Mouse (Mus musculus) kidney, embryonic 16.5 days (tissue): ENCODE data around the gene Ascl1. TPM values are rescaled to one million over a fixed set of nuclear protein-coding genes. Genes with fewer than 3 reads are reported as not detected.
A peak's percentile ranks its signal among the peaks of the same experiment; 100 is the strongest.

Experiments
- ATAC-seq: fragments of 200-750 bp; cut with Nextera tagmentation; 2 replicates; pipeline ENCODE4 v1.8.0; 2017; ENCODE audit warnings: moderate TSS enrichment; ENCODE audit not compliant: low FRiP score, low TSS enrichment
- H3K27ac ChIP-seq: fragments of 300-500 bp; sonication (generic); 2 replicates; pipeline ENCODE4 v1.5.1; 2014; ENCODE audit warnings: low read length
- H3K27me3 ChIP-seq: fragments of 300-500 bp; sonication (generic); 2 replicates; pipeline ENCODE4 v1.6.1; 2014; ENCODE audit warnings: low read length, control low read depth, mixed read lengths; ENCODE audit not compliant: insufficient read depth
- H3K36me3 ChIP-seq: fragments of 300-500 bp; sonication (generic); 2 replicates; pipeline ENCODE4 v1.6.1; 2014; ENCODE audit warnings: low read length, control low read depth, mixed read lengths; ENCODE audit not compliant: insufficient read depth
- H3K4me1 ChIP-seq: fragments of 300-500 bp; sonication (generic); 2 replicates; pipeline ENCODE4 v1.6.1; 2014; ENCODE audit warnings: low read length, control low read depth, mixed read lengths; ENCODE audit not compliant: insufficient read depth
- H3K4me2 ChIP-seq: fragments of 300-500 bp; sonication (generic); replicated peaks from 2 replicates; pipeline ENCODE4 v1.6.1; 2014; ENCODE audit warnings: low read depth, low read length
- H3K4me3 ChIP-seq: fragments of 300-500 bp; sonication (generic); 2 replicates; pipeline ENCODE4 v1.5.1; 2014; ENCODE audit warnings: mild to moderate bottlenecking, low read length
- H3K9ac ChIP-seq: fragments of 300-500 bp; sonication (generic); replicated peaks from 2 replicates; pipeline ENCODE4 v1.6.1; 2014; ENCODE audit warnings: low read length
- H3K9me3 ChIP-seq: fragments of 300-500 bp; sonication (generic); 2 replicates; pipeline ENCODE4 v1.6.1; 2016; ENCODE audit warnings: low read length, control low read depth
- WGBS: fragments of 180-500 bp; shearing (Covaris S2); extraction: QIAGEN DNeasy Blood & Tissue Kit; methylation state at CpG from one replicate; pipeline ENCODE4 v1.1.7; 2014; 5-methylcytosine and 5-hydroxymethylcytosine counted together
- polyA plus RNA-seq: library from polyadenylated mRNA; unstranded; fragments of >200 nt; fragmentation: Nextera tagmentation; extraction: Ambion mirVana; gene quantifications from 2 replicates; pipeline ENCODE4 v1.2.1, GENCODE M21; 2015

Gene Ascl1
- polyA plus RNA-seq: 0.92 and 1.4 TPM in 2 replicates

GRCm38 (mm10) chr10:87493576-87493975, at the start of gene Ascl1:
Ascl1 (minus strand) TSS chr10:87493660.
- Histone ChIP-seq H3K27me3 (peaks cover 92% of the 10 kb centered on the region), H3K27ac (no peak within 1 kb of the TSS), H3K4me1 (peaks cover 22% of the 10 kb centered on the region), H3K4me2 (peak within 1 kb of the TSS; percentile 99), H3K9me3 (peaks cover 9% of the 10 kb centered on the region), H3K4me3 (peak within 1 kb of the TSS; percentile 60), H3K9ac (peak within 1 kb of the TSS; percentile 44; the same call in 1 of the 2 replicates), H3K36me3 (no peaks in the 10 kb centered on the region)
- ATAC-seq: peak; percentile 14; the same call in 1 of the 2 replicates
- under 1% methylated on average over 26 of the region's 34 CpGs for WGBS

GRCm38 (mm10) chr10:87534172-87534571, 40.7 kb upstream of the Ascl1 start:
- no peak for ATAC-seq
- no peak overlapping the region for H3K27ac ChIP-seq
- no peaks in the 10 kb centered on the region for H3K36me3 ChIP-seq
- H3K27me3 ChIP-seq: no peaks in the 10 kb centered on the region
- H3K4me2 ChIP-seq: no peak overlapping the region
- no peaks in the 10 kb centered on the region for H3K4me1 ChIP-seq
- WGBS: 65% methylated on average over 1 of the region's 1 CpGs
- no peaks in the 10 kb centered on the region for H3K9me3 ChIP-seq
- H3K4me3 ChIP-seq: no peak overlapping the region
- no peak overlapping the region for H3K9ac ChIP-seq

GRCm38 (mm10) chr10:87521646-87522045, 28.2 kb upstream of the Ascl1 start, which contains the start of gene Pah:
Pah (plus strand) TSS chr10:87521795.
- H3K36me3 ChIP-seq: no peaks in the 10 kb centered on the region
- H3K27me3 ChIP-seq: no peaks in the 10 kb centered on the region
- H3K4me1 ChIP-seq: no peaks in the 10 kb centered on the region
- H3K9ac ChIP-seq: no peak within 1 kb of the TSS
- no peak for ATAC-seq
- no peak within 1 kb of the TSS; the same call in 1 of the 2 replicates for H3K4me2 ChIP-seq
- WGBS: 83% methylated on average over 5 of the region's 5 CpGs
- peak within 1 kb of the TSS; percentile 79 for H3K27ac ChIP-seq
- H3K4me3 ChIP-seq: no peak within 1 kb of the TSS
- H3K9me3 ChIP-seq: no peaks in the 10 kb centered on the region

GRCm38 (mm10) chr10:87520401-87521116, 27.1 kb upstream of the Ascl1 start:
- no peak; the same call in 1 of the 2 replicates for ATAC-seq
- no peaks in the 10 kb centered on the region for H3K27me3 ChIP-seq
- H3K4me2 ChIP-seq: no peak overlapping the region; the same call in 1 of the 2 replicates
- peak overlapping the region; percentile 79 for H3K27ac ChIP-seq
- H3K9ac ChIP-seq: no peak overlapping the region
- H3K4me1 ChIP-seq: no peaks in the 10 kb centered on the region
- H3K4me3 ChIP-seq: no peak overlapping the region
- no peaks in the 10 kb centered on the region for H3K9me3 ChIP-seq
- H3K36me3 ChIP-seq: no peaks in the 10 kb centered on the region
- WGBS: 57% methylated on average over 4 of the region's 4 CpGs

GRCm38 (mm10) chr10:87518585-87518984, 25.1 kb upstream of the Ascl1 start:
- no peaks in the 10 kb centered on the region for H3K27me3 ChIP-seq
- no peaks in the 10 kb centered on the region for H3K4me1 ChIP-seq
- WGBS: 60% methylated on average over 2 of the region's 2 CpGs
- no peak overlapping the region for H3K9ac ChIP-seq
- 0 out of 2 replicates have a peak, but pooled peaks have one; percentile 42 for ATAC-seq
- no peaks in the 10 kb centered on the region for H3K36me3 ChIP-seq
- no peak overlapping the region for H3K4me3 ChIP-seq
- H3K27ac ChIP-seq: peak overlapping the region; percentile 44
- H3K4me2 ChIP-seq: no peak overlapping the region
- no peaks in the 10 kb centered on the region for H3K9me3 ChIP-seq

- Histone ChIP-seq H3K27ac (no peak overlapping the region), H3K4me2 (no peak overlapping the region), H3K4me1 (no peaks in the 10 kb centered on the region), H3K4me3 (no peak overlapping the region), H3K27me3 (no peaks in the 10 kb centered on the region), H3K9ac (no peak overlapping the region), H3K36me3 (no peaks in the 10 kb centered on the region), H3K9me3 (no peaks in the 10 kb centered on the region)
- ATAC-seq: 0 out of 2 replicates have a peak, but pooled peaks have one; percentile 6
These were observed 19.6 kb upstream of the Ascl1 start for GRCm38 (mm10) chr10:87513052-87513451.

GRCm38 (mm10) chr10:87508581-87508980, 15.1 kb upstream of the Ascl1 start:
- H3K9ac ChIP-seq: no peak overlapping the region
- H3K36me3 ChIP-seq: no peaks in the 10 kb centered on the region
- H3K27me3 ChIP-seq: peaks cover 7% of the 10 kb centered on the region
- no peak overlapping the region for H3K4me3 ChIP-seq
- ATAC-seq: no peak
- no peaks in the 10 kb centered on the region; the same call in 1 of the 2 replicates for H3K4me1 ChIP-seq
- H3K4me2 ChIP-seq: no peak overlapping the region
- WGBS: 76% methylated on average over 4 of the region's 4 CpGs
- H3K27ac ChIP-seq: no peak overlapping the region
- H3K9me3 ChIP-seq: no peaks in the 10 kb centered on the region

- no peak overlapping the region for H3K9ac ChIP-seq
- H3K36me3 ChIP-seq: no peaks in the 10 kb centered on the region
- H3K27ac ChIP-seq: no peak overlapping the region
- H3K4me3 ChIP-seq: no peak overlapping the region
- H3K9me3 ChIP-seq: no peaks in the 10 kb centered on the region
- peaks cover 5% of the 10 kb centered on the region; the same call in 1 of the 2 replicates for H3K4me1 ChIP-seq
- H3K4me2 ChIP-seq: no peak overlapping the region
- peaks cover 49% of the 10 kb centered on the region for H3K27me3 ChIP-seq
- no peak for ATAC-seq
- WGBS: 1% methylated on average over 10 of the region's 10 CpGs
These were observed 10.5 kb upstream of the Ascl1 start for GRCm38 (mm10) chr10:87503946-87504345.

GRCm38 (mm10) chr10:87502283-87502682, 8.8 kb upstream of the Ascl1 start:
- peaks cover 5% of the 10 kb centered on the region; the same call in 1 of the 2 replicates for H3K4me1 ChIP-seq
- H3K27ac ChIP-seq: no peak overlapping the region
- 17% methylated on average over 5 of the region's 5 CpGs for WGBS
- H3K9ac ChIP-seq: no peak overlapping the region
- H3K36me3 ChIP-seq: no peaks in the 10 kb centered on the region
- no peak overlapping the region for H3K4me2 ChIP-seq
- ATAC-seq: no peak
- peaks cover 63% of the 10 kb centered on the region for H3K27me3 ChIP-seq
- no peak overlapping the region for H3K4me3 ChIP-seq
- peaks cover 4% of the 10 kb centered on the region; the same call in 1 of the 2 replicates for H3K9me3 ChIP-seq

- ATAC-seq: no peak
- H3K4me1 ChIP-seq: peaks cover 5% of the 10 kb centered on the region; the same call in 1 of the 2 replicates
- no peak overlapping the region for H3K4me3 ChIP-seq
- H3K9me3 ChIP-seq: peaks cover 4% of the 10 kb centered on the region; the same call in 1 of the 2 replicates
- no peak overlapping the region for H3K27ac ChIP-seq
- peaks cover 69% of the 10 kb centered on the region for H3K27me3 ChIP-seq
- H3K36me3 ChIP-seq: no peaks in the 10 kb centered on the region
- no peak overlapping the region for H3K9ac ChIP-seq
- H3K4me2 ChIP-seq: no peak overlapping the region
- 10% methylated on average over 7 of the region's 7 CpGs for WGBS
These were observed 8.2 kb upstream of the Ascl1 start for GRCm38 (mm10) chr10:87501659-87502042.
